ENCODE assay signal across 10 mouse cellular contexts in the genomic region with DNA sequence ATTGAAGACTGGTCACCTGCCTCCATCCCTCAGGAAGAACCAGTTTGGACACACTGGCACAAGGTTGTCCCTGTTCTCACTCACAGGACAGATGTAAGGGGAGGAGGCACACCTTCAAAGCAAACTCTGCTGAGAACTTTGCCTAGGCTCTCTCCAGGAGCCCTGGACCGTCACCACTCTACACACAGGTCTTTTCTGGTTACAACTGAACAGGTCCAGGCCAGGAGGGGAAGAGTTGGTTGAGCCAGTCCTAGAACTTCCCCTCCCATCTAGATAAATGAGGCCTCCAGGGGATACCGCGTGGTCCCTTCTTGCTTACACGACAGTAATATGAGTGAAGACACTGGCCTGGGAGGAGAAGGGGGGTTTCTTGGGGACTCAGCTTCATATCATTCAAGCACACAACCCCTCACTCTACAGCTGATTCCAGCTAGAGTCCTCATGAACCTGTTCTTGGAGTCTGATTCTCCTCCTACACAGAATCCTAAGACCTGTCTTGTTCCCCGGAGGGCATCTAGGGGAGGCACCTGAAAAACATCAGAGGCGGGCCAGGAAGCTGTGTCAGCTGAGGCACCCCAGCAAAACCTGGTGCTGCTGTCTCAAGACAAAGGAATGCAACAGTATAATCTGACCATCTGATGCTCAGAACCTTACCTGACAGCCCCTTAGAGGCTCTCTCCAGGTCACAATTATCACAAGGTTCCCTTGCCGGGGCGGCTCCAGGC. TPM values are rescaled to one million over a fixed set of nuclear protein-coding genes. Genes with fewer than 3 reads are reported as not detected.
DNase-seq lines count a peak whose midpoint lies in the region; ATAC-seq lines count a peak whose summit lies in the region.
"Had no signal": no experiment of that assay in that cellular context is flagged by ENCODE, and none has a peak within 500 bp of the region (broad histone marks: within the 10 kb centered on the region; RNA-seq: fewer than 3 reads in every experiment).

No protein-coding gene starts in this region.

- DNase-seq in heart, embryonic 10.5 days (ENCODE audit: low spot score): peak; percentile 78
- DNase-seq in heart, adult 18-20 months: no peak
- peak; percentile 74 for DNase-seq in midbrain, embryonic 11.5 days (ENCODE audit: low spot score, missing footprints)
- peak; percentile 21 for DNase-seq in kidney, postnatal 10 days
- DNase-seq: cerebellum, postnatal 10 days had no signal

- peaks cover 77% of the 10 kb centered on the region for H3K4me1 ChIP-seq in heart, embryonic 10.5 days
- peaks cover 17% of the 10 kb centered on the region for H3K4me1 ChIP-seq in midbrain, embryonic 11.5 days (ENCODE audit: control insufficient read depth, insufficient read depth, low read length)
- H3K4me1 ChIP-seq in midbrain, embryonic 13.5 days (replicated peaks): peaks cover 31% of the 10 kb centered on the region
- peaks cover 56% of the 10 kb centered on the region for H3K4me1 ChIP-seq in stomach, embryonic 16.5 days (ENCODE audit: control insufficient read depth, insufficient read depth, low read length)
- H3K4me1 ChIP-seq in neural tube, embryonic 15.5 days: peaks cover 13% of the 10 kb centered on the region
- peaks cover 12% of the 10 kb centered on the region; the same call in 1 of the 2 replicates for H3K4me1 ChIP-seq in forebrain, embryonic 13.5 days

- 59% methylated on average over 8 of the region's 8 CpGs for WGBS in heart, embryonic 10.5 days
- WGBS in midbrain, embryonic 11.5 days: 87% methylated on average over 8 of the region's 8 CpGs
- WGBS in midbrain, embryonic 13.5 days: 82% methylated on average over 8 of the region's 8 CpGs
- WGBS in stomach, embryonic 16.5 days: 60% methylated on average over 8 of the region's 8 CpGs
- 82% methylated on average over 8 of the region's 8 CpGs for WGBS in neural tube, embryonic 15.5 days
- 87% methylated on average over 8 of the region's 8 CpGs for WGBS in forebrain, embryonic 13.5 days

- peak overlapping the region; percentile 19; the same call in 1 of the 2 replicates for H3K4me3 ChIP-seq in heart, embryonic 10.5 days
- no peak overlapping the region for H3K4me3 ChIP-seq in midbrain, embryonic 11.5 days (ENCODE audit: low read depth, low read length)
- no peak overlapping the region for H3K4me3 ChIP-seq in midbrain, embryonic 13.5 days (replicated peaks)
- H3K4me3 ChIP-seq in stomach, embryonic 16.5 days (replicated peaks; ENCODE audit: low read length): no peak overlapping the region
- H3K4me3 ChIP-seq in neural tube, embryonic 15.5 days (replicated peaks): no peak overlapping the region
- no peak overlapping the region for H3K4me3 ChIP-seq in forebrain, embryonic 13.5 days

- ATAC-seq in midbrain, embryonic 11.5 days (ENCODE audit: low FRiP score): no peak
- no peak for ATAC-seq in midbrain, embryonic 13.5 days
- no peak for ATAC-seq in stomach, embryonic 16.5 days (ENCODE audit: insufficient read depth, low FRiP score)
- ATAC-seq in neural tube, embryonic 15.5 days (ENCODE audit: low FRiP score): no peak
- no peak for ATAC-seq in forebrain, embryonic 13.5 days

- peaks cover 20% of the 10 kb centered on the region for H3K36me3 ChIP-seq in heart, embryonic 10.5 days
- no peaks in the 10 kb centered on the region for H3K36me3 ChIP-seq in midbrain, embryonic 11.5 days (ENCODE audit: control insufficient read depth, insufficient read depth, low read length)
- H3K36me3 ChIP-seq in midbrain, embryonic 13.5 days: peaks cover 20% of the 10 kb centered on the region
- H3K36me3 ChIP-seq in stomach, embryonic 16.5 days (ENCODE audit: control insufficient read depth, insufficient read depth, low read length): no peaks in the 10 kb centered on the region
- no peaks in the 10 kb centered on the region for H3K36me3 ChIP-seq in neural tube, embryonic 15.5 days
- H3K36me3 ChIP-seq in forebrain, embryonic 13.5 days (ENCODE audit: poor library complexity, severe bottlenecking): peaks cover 17% of the 10 kb centered on the region; the same call in 1 of the 2 replicates

- H3K4me2 ChIP-seq in midbrain, embryonic 11.5 days: no peak overlapping the region
- H3K4me2 ChIP-seq in midbrain, embryonic 13.5 days (replicated peaks): no peak overlapping the region
- H3K4me2 ChIP-seq in stomach, embryonic 16.5 days (ENCODE audit: low read depth, low read length): no peak overlapping the region
- H3K4me2 ChIP-seq in neural tube, embryonic 15.5 days: no peak overlapping the region
- no peak overlapping the region for H3K4me2 ChIP-seq in forebrain, embryonic 13.5 days

- no peaks in the 10 kb centered on the region for H3K9me3 ChIP-seq in heart, embryonic 10.5 days
- no peaks in the 10 kb centered on the region for H3K9me3 ChIP-seq in midbrain, embryonic 11.5 days (ENCODE audit: control insufficient read depth, low read length)
- no peaks in the 10 kb centered on the region for H3K9me3 ChIP-seq in midbrain, embryonic 13.5 days
- H3K9me3 ChIP-seq in stomach, embryonic 16.5 days (replicated peaks; ENCODE audit: control insufficient read depth, low read length): no peaks in the 10 kb centered on the region
- H3K9me3 ChIP-seq in neural tube, embryonic 15.5 days (replicated peaks): no peaks in the 10 kb centered on the region
- H3K9me3 ChIP-seq in forebrain, embryonic 13.5 days (replicated peaks): no peaks in the 10 kb centered on the region

- no peaks in the 10 kb centered on the region for H3K27me3 ChIP-seq in heart, embryonic 10.5 days (ENCODE audit: insufficient read depth, poor library complexity, severe bottlenecking)
- H3K27me3 ChIP-seq in midbrain, embryonic 11.5 days (ENCODE audit: control insufficient read depth, insufficient read depth, low read length): no peaks in the 10 kb centered on the region
- no peaks in the 10 kb centered on the region for H3K27me3 ChIP-seq in midbrain, embryonic 13.5 days
- H3K27me3 ChIP-seq in stomach, embryonic 16.5 days (ENCODE audit: control insufficient read depth, insufficient read depth, low read length): no peaks in the 10 kb centered on the region
- H3K27me3 ChIP-seq in neural tube, embryonic 15.5 days (replicated peaks): no peaks in the 10 kb centered on the region
- H3K27me3 ChIP-seq in forebrain, embryonic 13.5 days: no peaks in the 10 kb centered on the region

- peak overlapping the region; percentile 92 for H3K27ac ChIP-seq in heart, embryonic 10.5 days
- H3K27ac ChIP-seq in midbrain, embryonic 11.5 days (ENCODE audit: low read depth, low read length): no peak overlapping the region
- no peak overlapping the region for H3K27ac ChIP-seq in midbrain, embryonic 13.5 days
- peak overlapping the region; percentile 93 for H3K27ac ChIP-seq in stomach, embryonic 16.5 days (ENCODE audit: low read length)
- no peak overlapping the region for H3K27ac ChIP-seq in neural tube, embryonic 15.5 days (replicated peaks)
- no peak overlapping the region for H3K27ac ChIP-seq in forebrain, embryonic 13.5 days

- no peak overlapping the region for H3K9ac ChIP-seq in midbrain, embryonic 11.5 days (ENCODE audit: low read length)
- H3K9ac ChIP-seq in midbrain, embryonic 13.5 days (replicated peaks): no peak overlapping the region
- H3K9ac ChIP-seq in stomach, embryonic 16.5 days (ENCODE audit: low read length): peak overlapping the region; percentile 60
- no peak overlapping the region for H3K9ac ChIP-seq in neural tube, embryonic 15.5 days (replicated peaks)
- no peak overlapping the region for H3K9ac ChIP-seq in forebrain, embryonic 13.5 days

RNA-seq across cellular contexts. Expression of a gene that starts 4.6 kb away (rescaled TPM):
- polyA plus RNA-seq in heart, embryonic 10.5 days (2016; fragmentation: Nextera tagmentation; extraction: Ambion mirVana): 13.7 and 17.9 TPM in 2 replicates
- 1 to 10 TPM; 8.2 to 8.8 TPM for total RNA-seq in heart, adult 18-20 months (2021)
- polyA plus RNA-seq in midbrain, embryonic 11.5 days (2014; fragmentation: Nextera tagmentation; extraction: Ambion mirVana): 0.27 and 0.59 TPM in 2 replicates
- polyA plus RNA-seq in midbrain, embryonic 13.5 days (2015; fragmentation: Nextera tagmentation; extraction: Ambion mirVana): 0.97 and 1.4 TPM in 2 replicates
- polyA plus RNA-seq in stomach, embryonic 16.5 days (2015; fragmentation: Nextera tagmentation; extraction: Ambion mirVana): 6.5 and 8.5 TPM in 2 replicates
- polyA plus RNA-seq in neural tube, embryonic 15.5 days (2015; fragmentation: Nextera tagmentation; extraction: Ambion mirVana): 2.2 and 8.1 TPM in 2 replicates
- 1.4 and 1.5 TPM in 2 replicates for polyA plus RNA-seq in forebrain, embryonic 13.5 days (2015; fragmentation: Nextera tagmentation; extraction: Ambion mirVana)

RNA-seq across cellular contexts. Expression of a gene that starts 7.4 kb away (rescaled TPM):
- 1.6 and 1.7 TPM in 2 replicates for polyA plus RNA-seq in heart, embryonic 10.5 days (2016; fragmentation: Nextera tagmentation; extraction: Ambion mirVana)
- not detected for total RNA-seq in heart, adult 18-20 months (2021)
- polyA plus RNA-seq in midbrain, embryonic 11.5 days (2014; fragmentation: Nextera tagmentation; extraction: Ambion mirVana): 0.46 TPM in 1 of 2 replicates, not detected in the other
- polyA plus RNA-seq in midbrain, embryonic 13.5 days (2015; fragmentation: Nextera tagmentation; extraction: Ambion mirVana): 0.84 and 0.93 TPM in 2 replicates
- polyA plus RNA-seq in stomach, embryonic 16.5 days (2015; fragmentation: Nextera tagmentation; extraction: Ambion mirVana): 57.0 and 68.4 TPM in 2 replicates
- 0.68 and 3.1 TPM in 2 replicates for polyA plus RNA-seq in neural tube, embryonic 15.5 days (2015; fragmentation: Nextera tagmentation; extraction: Ambion mirVana)
- 0.80 and 0.86 TPM in 2 replicates for polyA plus RNA-seq in forebrain, embryonic 13.5 days (2015; fragmentation: Nextera tagmentation; extraction: Ambion mirVana)

RNA-seq across cellular contexts. Expression of a gene that starts 28.7 kb away (rescaled TPM):
- polyA plus RNA-seq in heart, embryonic 10.5 days (2016; fragmentation: Nextera tagmentation; extraction: Ambion mirVana): 29.4 and 35.8 TPM in 2 replicates
- total RNA-seq in heart, adult 18-20 months (2021): 10 to 100 TPM; 19.0 to 19.9 TPM
- polyA plus RNA-seq in midbrain, embryonic 11.5 days (2014; fragmentation: Nextera tagmentation; extraction: Ambion mirVana): 58.3 and 61.5 TPM in 2 replicates
- 52.7 and 53.8 TPM in 2 replicates for polyA plus RNA-seq in midbrain, embryonic 13.5 days (2015; fragmentation: Nextera tagmentation; extraction: Ambion mirVana)
- polyA plus RNA-seq in stomach, embryonic 16.5 days (2015; fragmentation: Nextera tagmentation; extraction: Ambion mirVana): 32.0 and 35.2 TPM in 2 replicates
- polyA plus RNA-seq in neural tube, embryonic 15.5 days (2015; fragmentation: Nextera tagmentation; extraction: Ambion mirVana): 39.0 and 40.5 TPM in 2 replicates
- 56.1 and 62.4 TPM in 2 replicates for polyA plus RNA-seq in forebrain, embryonic 13.5 days (2015; fragmentation: Nextera tagmentation; extraction: Ambion mirVana)

RNA-seq across cellular contexts. Expression of a gene that starts 28.9 kb away (rescaled TPM):
- 20.4 and 22.3 TPM in 2 replicates for polyA plus RNA-seq in heart, embryonic 10.5 days (2016; fragmentation: Nextera tagmentation; extraction: Ambion mirVana)
- 1 to 10 TPM; 7.5 to 7.8 TPM for total RNA-seq in heart, adult 18-20 months (2021)
- 16.1 and 18.4 TPM in 2 replicates for polyA plus RNA-seq in midbrain, embryonic 11.5 days (2014; fragmentation: Nextera tagmentation; extraction: Ambion mirVana)
- polyA plus RNA-seq in midbrain, embryonic 13.5 days (2015; fragmentation: Nextera tagmentation; extraction: Ambion mirVana): 28.3 and 29.2 TPM in 2 replicates
- polyA plus RNA-seq in stomach, embryonic 16.5 days (2015; fragmentation: Nextera tagmentation; extraction: Ambion mirVana): 19.5 and 19.7 TPM in 2 replicates
- polyA plus RNA-seq in neural tube, embryonic 15.5 days (2015; fragmentation: Nextera tagmentation; extraction: Ambion mirVana): 19.7 and 22.0 TPM in 2 replicates
- 24.4 and 29.6 TPM in 2 replicates for polyA plus RNA-seq in forebrain, embryonic 13.5 days (2015; fragmentation: Nextera tagmentation; extraction: Ambion mirVana)

RNA-seq across cellular contexts. Expression of a gene that starts 46.2 kb away (rescaled TPM):
- polyA plus RNA-seq in heart, embryonic 10.5 days (2016; fragmentation: Nextera tagmentation; extraction: Ambion mirVana): 0.23 and 0.31 TPM in 2 replicates
- total RNA-seq in heart, adult 18-20 months (2021): not detected
- polyA plus RNA-seq in midbrain, embryonic 11.5 days (2014; fragmentation: Nextera tagmentation; extraction: Ambion mirVana): not detected in 2 replicates
- polyA plus RNA-seq in midbrain, embryonic 13.5 days (2015; fragmentation: Nextera tagmentation; extraction: Ambion mirVana): 0.08 and 0.27 TPM in 2 replicates
- 20.8 and 21.1 TPM in 2 replicates for polyA plus RNA-seq in stomach, embryonic 16.5 days (2015; fragmentation: Nextera tagmentation; extraction: Ambion mirVana)
- 0.12 and 5.0 TPM in 2 replicates for polyA plus RNA-seq in neural tube, embryonic 15.5 days (2015; fragmentation: Nextera tagmentation; extraction: Ambion mirVana)
- 0.21 TPM in 1 of 2 replicates, not detected in the other for polyA plus RNA-seq in forebrain, embryonic 13.5 days (2015; fragmentation: Nextera tagmentation; extraction: Ambion mirVana)
- polyA plus RNA-seq: C2C12 had no signal

Comparison
In these comparisons a context has a peak if more than half of its experiments do, and no peak if none do; other contexts are left out.
1. DNase-seq: peak in heart, embryonic 10.5 days (single experiment), midbrain, embryonic 11.5 days (single experiment) and kidney, postnatal 10 days (single experiment); none in heart, adult 18-20 months (0 of 2).
2. H3K27ac ChIP-seq: peak in heart, embryonic 10.5 days (single experiment) and stomach, embryonic 16.5 days (single experiment); none in midbrain, embryonic 11.5 days (single experiment), midbrain, embryonic 13.5 days (single experiment), neural tube, embryonic 15.5 days (single experiment) and forebrain, embryonic 13.5 days (single experiment).
3. RNA of a gene that starts 7.4 kb away (polyA plus RNA-seq): 57.0 to 68.4 TPM in stomach, embryonic 16.5 days; 1.6 to 1.7 TPM in heart, embryonic 10.5 days, 0.84 to 0.93 TPM in midbrain, embryonic 13.5 days, 0.80 to 0.86 TPM in forebrain, embryonic 13.5 days, 0.68 to 3.1 TPM in neural tube, embryonic 15.5 days and 0.46 TPM in midbrain, embryonic 11.5 days; every median in the first group is over 10 times any median in the second.